16 mouse cellular contexts compared by ENCODE assay signal in genomic region chrX:75323556-75323955, GRCm38 (mm10).
"Had no signal": no experiment of that assay in that cellular context is flagged by ENCODE, and none has a peak within 500 bp of the region (broad histone marks: within the 10 kb centered on the region; RNA-seq: fewer than 3 reads in every experiment).

No protein-coding gene starts in this region.

- DNase-seq: gastrocnemius, adult 2 months; gastrocnemius, postnatal 10 days; gastrocnemius, postnatal 25 days; heart, adult 2 months; heart, postnatal 14 days; heart, postnatal 36 days; kidney, adult 11 months; kidney, adult 2 months; kidney, adult 9 months; kidney, postnatal 14 days; kidney, postnatal 36 days; layer of hippocampus, adult 9-11 months; layer of hippocampus, postnatal 36 days had no signal

- ATAC-seq: hindbrain, postnatal 0 days; intestine, embryonic 16.5 days; liver, embryonic 12.5 days had no signal
